Mouse (Mus musculus): ENCODE measurements around the gene Nfx1. TPM values are rescaled to one million over a fixed set of nuclear protein-coding genes. Genes with fewer than 3 reads are reported as not detected.

Nfx1 gene
- polyA plus RNA-seq, 1 experiment = 4.1 TPM

DNA sequence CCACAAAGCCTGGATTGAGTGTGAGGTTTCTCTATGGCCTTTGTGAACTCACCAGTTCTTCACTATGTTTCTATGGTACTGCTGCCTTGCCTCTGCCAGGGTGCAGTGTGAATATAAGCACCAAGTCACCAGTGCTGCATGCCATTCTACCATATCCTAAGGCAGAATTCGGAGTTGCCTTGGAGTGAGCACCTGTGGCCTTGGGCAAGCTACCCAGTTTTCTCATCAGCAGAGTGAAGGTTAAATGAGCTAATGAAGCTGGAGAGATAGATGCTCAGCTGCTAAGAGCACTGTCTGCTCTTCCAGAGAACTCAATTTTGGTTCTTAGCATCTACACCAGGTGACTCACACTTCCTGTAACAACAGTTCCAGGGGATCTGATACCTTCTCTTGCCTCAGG is 3.3 kb downstream of the Nfx1 start:
- peaks cover 66% of the 10 kb centered on the region for H3K4me1 ChIP-seq
- H3K36me3 ChIP-seq (replicated peaks; ENCODE audit: low read length) = peaks cover 59% of the 10 kb centered on the region
- TF ChIP-seq GATA1 (IDR thresholded peaks at IDR 0.05; ENCODE audit: borderline replicate concordance, low read length) = no peak
- TF ChIP-seq FLI1 (IDR thresholded peaks at IDR 0.05; ENCODE audit: low read length) = no peak
- no peak overlapping the region for H3K4me3 ChIP-seq (replicated peaks)
- no peaks in the 10 kb centered on the region for H3K27me3 ChIP-seq (replicated peaks)
- no peaks in the 10 kb centered on the region for H3K9me3 ChIP-seq

DNA sequence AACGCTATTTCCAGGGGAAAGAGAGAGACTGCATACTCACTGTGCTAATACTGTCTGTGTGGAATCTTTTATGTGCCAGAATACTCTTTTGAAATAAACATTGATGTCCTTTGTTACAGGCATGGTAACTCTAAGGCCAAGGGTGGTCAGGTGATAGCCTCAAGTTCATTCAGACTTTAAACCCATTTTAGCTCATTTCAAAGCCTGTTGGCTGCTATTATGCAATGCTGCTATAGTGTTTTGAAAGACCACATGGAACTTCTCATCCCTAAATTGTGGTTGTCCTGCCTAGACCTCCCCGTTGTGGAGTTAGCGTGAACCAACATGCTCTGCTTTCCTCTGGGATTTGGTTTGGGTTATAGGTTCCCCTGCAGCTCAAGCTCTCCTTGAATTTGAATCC is 5.0 kb downstream of the Nfx1 start:
- H3K36me3 ChIP-seq (replicated peaks; ENCODE audit: low read length) = peaks cover 72% of the 10 kb centered on the region
- H3K4me1 ChIP-seq = peaks cover 64% of the 10 kb centered on the region
- TF ChIP-seq FLI1 (IDR thresholded peaks at IDR 0.05; ENCODE audit: low read length) (no peak), GATA1 (IDR thresholded peaks at IDR 0.05; ENCODE audit: borderline replicate concordance, low read length) (no peak)
- no peaks in the 10 kb centered on the region for H3K9me3 ChIP-seq
- H3K27me3 ChIP-seq (replicated peaks) = no peaks in the 10 kb centered on the region
- H3K4me3 ChIP-seq (replicated peaks) = no peak overlapping the region

DNA sequence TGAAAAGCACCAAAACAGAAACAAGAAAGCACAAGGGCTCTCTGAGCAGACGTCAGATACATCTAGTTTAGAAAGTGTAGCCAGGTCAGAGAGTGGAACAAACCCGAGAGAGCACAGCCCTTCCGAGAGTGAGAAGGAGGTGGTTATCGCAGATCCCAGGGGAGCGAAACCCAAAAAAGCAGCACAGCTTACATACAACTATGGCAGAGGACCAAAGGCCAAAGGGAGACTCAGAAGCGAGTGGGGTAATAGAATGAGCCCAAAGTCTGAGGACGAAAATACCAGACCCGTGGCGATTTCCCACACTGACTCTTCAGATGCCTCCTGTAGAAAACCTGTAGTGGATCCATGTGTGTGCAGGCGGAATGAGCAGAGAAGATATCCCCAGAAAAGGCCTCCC is 5.9 kb downstream of the Nfx1 start:
- Histone ChIP-seq H3K9me3 (no peaks in the 10 kb centered on the region), H3K36me3 (replicated peaks; ENCODE audit: low read length) (peaks cover 81% of the 10 kb centered on the region), H3K4me3 (replicated peaks) (no peak overlapping the region), H3K4me1 (peaks cover 69% of the 10 kb centered on the region), H3K27me3 (replicated peaks) (no peaks in the 10 kb centered on the region)
- no peak for TF ChIP-seq GATA1 (IDR thresholded peaks at IDR 0.05; ENCODE audit: borderline replicate concordance, low read length)
- TF ChIP-seq FLI1 (IDR thresholded peaks at IDR 0.05; ENCODE audit: low read length) = no peak

DNA sequence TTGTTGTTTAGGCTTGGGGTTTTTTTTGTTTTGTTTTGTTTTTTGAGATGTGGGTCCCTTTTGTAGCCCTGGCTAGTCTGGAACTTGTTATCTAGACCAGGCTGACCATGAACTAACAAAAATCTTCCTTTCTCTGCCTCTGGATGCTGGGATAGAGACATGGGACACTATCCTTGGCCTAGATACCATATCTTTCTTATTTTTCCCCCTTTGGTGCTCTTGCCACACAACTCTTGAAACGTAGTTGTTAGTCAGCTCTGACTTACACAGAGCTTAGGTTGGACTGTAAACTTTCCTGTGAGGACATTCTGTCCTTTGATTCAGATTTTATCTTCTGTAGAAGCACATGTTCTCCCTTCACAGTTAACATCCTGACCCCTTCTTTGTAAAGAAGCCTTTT is 8.7 kb downstream of the Nfx1 start:
- no peak overlapping the region for H3K4me3 ChIP-seq (replicated peaks)
- H3K27me3 ChIP-seq (replicated peaks) = no peaks in the 10 kb centered on the region
- peaks cover 91% of the 10 kb centered on the region for H3K36me3 ChIP-seq (replicated peaks; ENCODE audit: low read length)
- no peak for TF ChIP-seq FLI1 (IDR thresholded peaks at IDR 0.05; ENCODE audit: low read length)
- no peak for TF ChIP-seq GATA1 (IDR thresholded peaks at IDR 0.05; ENCODE audit: borderline replicate concordance, low read length)
- no peaks in the 10 kb centered on the region for H3K9me3 ChIP-seq
- H3K4me1 ChIP-seq = peaks cover 64% of the 10 kb centered on the region

DNA sequence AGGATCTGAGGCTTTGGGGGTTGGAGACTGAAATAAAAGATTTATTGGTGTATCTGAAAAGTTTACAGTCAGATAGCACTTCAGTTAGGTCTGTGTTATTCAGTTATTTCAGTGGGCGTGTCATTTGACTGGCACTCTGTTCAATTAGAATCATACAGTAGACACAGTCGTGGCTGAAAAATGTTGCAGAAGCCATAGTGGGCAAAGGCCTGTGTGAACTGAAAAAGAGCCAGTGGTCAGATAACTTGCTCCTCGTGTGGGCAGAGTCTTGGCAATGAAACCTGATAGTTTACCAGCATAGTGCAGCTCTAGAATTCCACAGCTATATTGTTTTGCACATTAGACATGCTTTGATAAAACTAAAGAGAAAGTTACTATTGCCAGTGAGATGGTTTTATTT is 11.8 kb downstream of the Nfx1 start:
- Histone ChIP-seq H3K4me3 (replicated peaks) (no peak overlapping the region), H3K36me3 (replicated peaks; ENCODE audit: low read length) (peaks cover 97% of the 10 kb centered on the region)

DNA sequence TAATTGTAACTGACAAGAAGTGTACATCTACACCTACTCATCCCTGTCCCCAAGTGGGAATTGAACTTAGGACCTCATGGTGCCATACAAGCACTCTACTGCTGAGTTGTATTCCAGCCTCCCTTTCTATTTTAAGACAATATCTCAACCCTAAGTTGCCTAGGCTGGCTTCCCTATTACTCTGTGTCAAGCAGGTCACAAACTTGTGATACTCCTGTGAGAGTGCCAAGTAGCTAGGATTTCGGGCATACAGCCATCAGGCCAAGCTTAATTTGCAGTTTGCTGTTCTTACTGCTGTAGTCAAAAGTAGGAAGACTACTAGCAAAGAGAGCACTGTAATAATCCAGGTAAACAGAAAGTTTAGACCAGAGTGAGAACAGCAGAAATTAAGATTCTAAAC is 13.0 kb downstream of the Nfx1 start:
- Histone ChIP-seq H3K4me3 (replicated peaks) (no peak overlapping the region), H3K9me3 (no peaks in the 10 kb centered on the region), H3K4me1 (peaks cover 40% of the 10 kb centered on the region), H3K36me3 (replicated peaks; ENCODE audit: low read length) (peaks cover 97% of the 10 kb centered on the region), H3K27me3 (replicated peaks) (no peaks in the 10 kb centered on the region)
- no peak for TF ChIP-seq GATA1 (IDR thresholded peaks at IDR 0.05; ENCODE audit: borderline replicate concordance, low read length)
- no peak for TF ChIP-seq FLI1 (IDR thresholded peaks at IDR 0.05; ENCODE audit: low read length)

More for the DNA sequence above, 11.8 kb downstream of the Nfx1 start:
- no peak for TF ChIP-seq GATA1 (IDR thresholded peaks at IDR 0.05; ENCODE audit: borderline replicate concordance, low read length)
- TF ChIP-seq FLI1 (IDR thresholded peaks at IDR 0.05; ENCODE audit: low read length) = no peak
- H3K27me3 ChIP-seq (replicated peaks) = no peaks in the 10 kb centered on the region
- H3K9me3 ChIP-seq = no peaks in the 10 kb centered on the region
- H3K4me1 ChIP-seq = peaks cover 45% of the 10 kb centered on the region

DNA sequence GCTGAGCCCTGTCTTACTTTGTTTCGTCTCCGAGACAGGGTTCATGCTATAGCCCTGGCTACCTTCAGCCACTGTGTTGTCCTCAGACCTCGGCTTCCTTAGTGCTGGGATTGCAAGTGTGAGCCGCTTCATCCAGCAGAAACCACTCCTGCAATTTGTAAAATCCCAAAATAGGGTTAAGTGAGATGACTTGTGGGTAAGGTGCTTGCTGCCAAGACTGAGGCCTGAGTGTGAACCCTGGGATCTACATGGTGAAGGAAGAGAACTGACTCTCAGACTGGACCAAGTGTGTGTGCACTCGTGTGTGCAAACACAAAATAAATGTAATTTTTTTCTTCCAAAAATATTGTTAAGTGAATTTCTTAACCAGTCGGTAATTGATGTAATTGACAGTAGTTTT is 18.9 kb downstream of the Nfx1 start:
- Histone ChIP-seq H3K4me1 (no peaks in the 10 kb centered on the region), H3K27me3 (replicated peaks) (no peaks in the 10 kb centered on the region), H3K9me3 (no peaks in the 10 kb centered on the region), H3K36me3 (replicated peaks; ENCODE audit: low read length) (peaks cover 98% of the 10 kb centered on the region), H3K4me3 (replicated peaks) (no peak overlapping the region)
- TF ChIP-seq GATA1 (IDR thresholded peaks at IDR 0.05; ENCODE audit: borderline replicate concordance, low read length) (no peak), FLI1 (IDR thresholded peaks at IDR 0.05; ENCODE audit: low read length) (no peak)

DNA sequence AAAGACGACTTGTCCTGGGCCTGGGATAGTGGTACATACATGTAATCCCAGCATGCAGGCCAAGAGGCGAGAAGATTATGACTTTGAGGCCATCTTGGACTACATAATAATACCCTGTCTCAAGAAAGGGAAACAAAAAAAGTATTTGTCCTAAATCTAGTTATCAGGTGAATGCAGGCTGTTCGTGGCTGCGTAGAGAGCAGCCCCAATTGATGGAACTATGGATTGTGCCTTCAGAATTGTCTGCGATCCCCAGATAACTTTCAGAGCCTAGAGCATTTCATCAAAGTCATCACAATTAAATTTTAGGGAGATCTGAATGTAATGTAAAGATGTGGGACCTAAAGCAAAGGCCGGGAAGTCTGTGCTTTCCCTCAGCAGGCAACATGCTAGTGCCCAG is 25.6 kb downstream of the Nfx1 start:
- Histone ChIP-seq H3K27me3 (replicated peaks) (no peaks in the 10 kb centered on the region), H3K9me3 (no peaks in the 10 kb centered on the region), H3K36me3 (replicated peaks; ENCODE audit: low read length) (peaks cover 98% of the 10 kb centered on the region), H3K4me3 (replicated peaks) (no peak overlapping the region), H3K4me1 (peaks cover 9% of the 10 kb centered on the region)
- TF ChIP-seq GATA1 (IDR thresholded peaks at IDR 0.05; ENCODE audit: borderline replicate concordance, low read length) (no peak), FLI1 (IDR thresholded peaks at IDR 0.05; ENCODE audit: low read length) (no peak)

DNA sequence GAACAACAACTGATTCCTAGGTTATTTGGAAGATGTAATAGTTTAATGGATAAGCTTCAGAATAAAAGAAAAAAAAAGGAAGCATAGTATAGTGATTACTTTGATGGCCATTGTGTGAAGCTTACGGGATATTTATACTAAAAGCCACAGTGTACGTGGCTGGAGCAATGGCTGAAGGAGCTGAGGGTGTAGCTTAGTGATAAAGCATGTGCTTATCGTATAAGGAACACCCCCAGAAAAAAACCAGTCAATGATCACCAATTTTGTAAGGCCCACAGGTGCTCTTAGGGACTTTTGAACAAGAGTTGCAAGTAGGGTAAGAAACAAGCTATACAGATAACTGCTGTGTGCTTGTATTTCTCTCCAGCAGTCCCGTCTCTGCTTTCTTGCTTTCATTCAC is 27.2 kb downstream of the Nfx1 start:
- TF ChIP-seq GATA1 (IDR thresholded peaks at IDR 0.05; ENCODE audit: borderline replicate concordance, low read length) (no peak), FLI1 (IDR thresholded peaks at IDR 0.05; ENCODE audit: low read length) (no peak)
- Histone ChIP-seq H3K4me3 (replicated peaks) (no peak overlapping the region), H3K4me1 (peaks cover 9% of the 10 kb centered on the region), H3K36me3 (replicated peaks; ENCODE audit: low read length) (peaks cover 99% of the 10 kb centered on the region), H3K9me3 (no peaks in the 10 kb centered on the region), H3K27me3 (replicated peaks) (no peaks in the 10 kb centered on the region)

DNA sequence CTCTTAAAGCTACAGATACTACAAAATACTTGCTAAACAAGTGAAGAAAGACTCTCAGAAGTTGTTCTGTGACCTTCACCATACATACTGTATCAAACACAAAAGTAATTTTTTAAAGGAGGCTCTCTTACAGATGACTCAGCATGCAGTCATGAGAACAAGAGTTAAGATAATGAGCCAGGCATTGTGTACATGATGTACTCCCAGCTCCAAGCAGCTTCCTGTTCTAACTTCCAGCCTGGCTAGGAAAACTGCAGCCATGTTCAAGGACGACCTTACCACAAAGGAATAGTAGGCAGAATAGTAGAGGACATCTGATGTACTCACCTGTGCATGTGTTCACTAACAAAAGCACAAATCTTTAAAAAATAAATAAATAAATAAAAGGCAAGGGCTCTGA is 29.6 kb downstream of the Nfx1 start:
- no peak for TF ChIP-seq GATA1 (IDR thresholded peaks at IDR 0.05; ENCODE audit: borderline replicate concordance, low read length)
- TF ChIP-seq FLI1 (IDR thresholded peaks at IDR 0.05; ENCODE audit: low read length) = no peak

More for the DNA sequence above, 29.6 kb downstream of the Nfx1 start:
- H3K4me3 ChIP-seq (replicated peaks) = no peak overlapping the region
- peaks cover 99% of the 10 kb centered on the region for H3K36me3 ChIP-seq (replicated peaks; ENCODE audit: low read length)
- H3K4me1 ChIP-seq = peaks cover 9% of the 10 kb centered on the region
- no peaks in the 10 kb centered on the region for H3K27me3 ChIP-seq (replicated peaks)
- H3K9me3 ChIP-seq = no peaks in the 10 kb centered on the region
